Mouse (Mus musculus) left cerebral cortex, postnatal 25 days (tissue): ENCODE results near the gene Calm1. TPM values are rescaled to one million over a fixed set of nuclear protein-coding genes. Genes with fewer than 3 reads are reported as not detected.

Source experiments
- DNase-seq, 2 experiments: peaks; one replicate each; pipeline ENCODE4 v3.0.0; 2022; ENCODE audit warnings: low spot score in 2 of 2, mixed read lengths in 1 of 2
- intact Hi-C: fragments of 180-260 bp; cut with DNase I; formaldehyde crosslinking; loops from one replicate; pipeline ENCODE4 v1.15.1; 2025
- total RNA-seq, 2 experiments: library from RNA; stranded (reverse); gene quantifications; 2 replicates each; pipeline ENCODE4 v1.2.3; 2021

Gene Calm1
- total RNA-seq, 2 experiments from 2014 or later, result 2,231 to 2,341 TPM

DNA sequence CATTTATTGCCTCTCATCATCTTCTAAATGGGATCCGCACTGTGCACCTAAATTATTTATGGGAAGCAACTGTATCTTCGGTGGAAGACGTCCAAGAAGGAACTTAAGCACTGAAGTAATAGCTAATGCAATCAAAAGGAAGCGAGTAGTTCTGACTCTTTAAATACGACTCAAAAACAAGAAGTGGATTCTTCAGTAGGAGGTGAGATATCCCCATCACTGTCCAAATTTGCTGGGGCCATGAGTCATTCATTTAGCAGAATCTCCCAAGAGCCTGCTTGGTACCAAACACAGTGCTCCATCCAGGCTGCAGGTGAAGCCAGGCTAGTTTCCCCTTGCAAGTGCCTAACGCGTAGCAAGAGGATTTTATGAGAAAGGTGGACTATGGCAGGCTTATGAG is 49.9 kb downstream of the Calm1 start:
- intact Hi-C loops, result no loop called here
- DNase-seq, result no peak

DNA sequence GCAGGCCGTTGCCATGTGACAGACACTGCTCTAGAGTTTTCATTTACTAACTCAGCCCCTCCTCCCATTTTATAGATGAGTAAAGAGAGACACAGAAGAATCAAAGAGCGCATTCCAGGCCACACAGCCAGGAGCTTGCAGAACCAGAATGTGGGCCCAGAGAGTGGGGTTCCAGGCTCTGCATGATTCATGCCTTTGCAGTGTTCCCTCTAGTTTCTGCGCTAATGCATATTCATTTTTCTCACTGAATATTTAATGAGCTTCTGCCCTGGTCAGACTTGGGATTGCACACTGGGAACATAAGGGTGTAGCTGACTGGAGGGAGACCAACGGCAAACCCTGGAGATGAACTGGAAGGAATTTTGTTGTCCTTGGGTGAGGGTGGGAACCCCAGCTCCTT is 55.2 kb downstream of the Calm1 start:
- intact Hi-C loops, result no loop called here

DNA sequence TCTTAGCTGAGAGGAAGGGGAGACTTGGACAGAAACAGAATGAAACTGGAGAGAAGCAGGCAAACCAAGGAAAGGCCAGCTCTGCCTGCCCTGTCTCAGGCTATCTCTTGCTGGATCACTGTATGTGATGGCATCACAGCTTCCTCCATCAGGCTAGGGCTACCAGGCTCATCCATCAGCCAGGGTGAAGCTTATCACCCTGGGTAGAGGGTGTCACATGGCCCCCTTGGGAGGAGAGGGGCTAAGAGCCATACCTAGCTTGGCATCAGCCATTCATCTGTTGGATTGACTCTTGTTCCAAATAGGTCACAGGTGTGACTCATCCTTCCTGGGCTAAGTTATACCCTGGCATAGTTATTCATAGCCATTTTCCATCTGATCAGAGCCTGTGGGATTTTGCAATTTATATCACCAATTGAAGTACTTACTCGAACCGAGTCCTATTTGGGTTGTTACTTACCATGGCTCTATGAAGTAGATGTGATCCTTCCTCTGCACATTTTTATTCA is 56.3 kb downstream of the Calm1 start:
- intact Hi-C loops, result no loop called here
- no peak for DNase-seq

More for the DNA sequence above, 55.2 kb downstream of the Calm1 start:
- DNase-seq, result peak in 1 of 2 experiments; percentile 91

- intact Hi-C loops, result no loop called here
- no peak for DNase-seq
Observed at GRCm38 (mm10) chr12:100257779-100258178, 58.5 kb downstream of the Calm1 start.

Other genes with a start within 250 kb of the Calm1 start
- gene Kcnk13, start 234.9 kb upstream of the Calm1 start, total RNA-seq, result 1 to 10 TPM; 5.9 to 7.2 TPM
- gene Psmc1, start 89.3 kb upstream of the Calm1 start, total RNA-seq, result 100 to 1,000 TPM; 191 to 202 TPM
- 10 to 100 TPM; 19.2 to 19.6 TPM for gene Nrde2, start 39.8 kb upstream of the Calm1 start, total RNA-seq